Mouse (Mus musculus) liver, embryonic 14.5 days (tissue): ENCODE results near the gene Hist2h2ab.

Experiments
- CTCF ChIP-seq: IDR thresholded peaks from 2 replicates; pipeline ENCODE4 v1.5.1; 2016; ENCODE audit warnings: antibody characterized with exemption, low read depth, control low read depth
- EP300 ChIP-seq: IDR thresholded peaks from 2 replicates; pipeline ENCODE4 v1.6.1; 2016; ENCODE audit warnings: antibody characterized with exemption, low read depth

DNA sequence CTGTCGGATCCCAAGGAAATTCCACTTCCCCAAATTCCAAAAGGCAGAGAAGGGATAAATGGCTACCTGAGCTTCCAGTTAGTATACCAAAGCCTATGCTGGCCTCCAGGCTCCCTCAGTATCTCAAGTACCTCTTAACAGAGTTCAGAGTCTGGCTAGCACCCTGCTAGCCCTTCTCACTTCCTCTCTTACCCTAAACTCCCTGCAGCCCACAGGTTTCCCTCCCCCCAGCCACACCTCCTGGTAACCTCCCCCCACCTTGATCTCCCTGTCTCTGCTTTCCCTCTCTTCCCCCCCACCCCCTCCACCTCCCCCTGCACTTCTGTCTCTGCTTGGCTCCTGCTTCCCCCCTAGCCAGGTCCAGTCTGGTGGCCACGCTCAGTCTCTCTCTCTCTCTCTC is 19.9 kb upstream of the Hist2h2ab start:
- TF ChIP-seq CTCF: no peak
- TF ChIP-seq EP300: no peak
